Mouse (Mus musculus) CD4-positive, CD25-positive, alpha-beta regulatory T cell, adult 4 months (primary cell): ENCODE results near the gene Rora. TPM values are rescaled to one million over a fixed set of nuclear protein-coding genes. Genes with fewer than 3 reads are reported as not detected.
A peak's percentile ranks its signal among the peaks of the same experiment; 100 is the strongest.

Experiments
- ATAC-seq: one replicate; pipeline ENCODE4 v1.8.0; 2017
- polyA plus RNA-seq, 2 experiments: library from polyadenylated mRNA; unstranded; fragments of 100-300 nt; shearing (Covaris generic); gene quantifications; one replicate each; pipeline ENCODE4 v1.2.1; 2017

Gene Rora
- polyA plus RNA-seq, 2 experiments from 2014 or later, result 35.6 to 42.4 TPM

DNA sequence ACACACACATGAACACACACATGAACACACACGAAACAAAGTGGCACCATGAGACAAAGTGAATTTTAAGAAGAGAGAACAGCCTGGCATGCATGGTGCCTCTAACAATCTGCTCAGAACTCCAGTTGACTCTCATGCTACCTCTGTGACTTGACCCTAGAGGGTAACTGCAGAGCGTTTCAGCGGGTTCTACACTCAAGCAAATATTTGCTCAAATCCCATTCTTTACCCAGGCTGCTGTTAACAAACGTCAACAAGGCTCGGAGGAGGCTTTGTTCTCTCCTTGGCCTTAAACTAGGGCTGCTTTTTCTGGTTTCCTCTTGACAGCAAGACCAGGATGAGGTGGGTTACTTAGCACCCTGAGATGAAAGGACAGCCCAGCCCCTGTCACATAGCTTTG lies 305.3 kb downstream of the Rora start:
- no peak for ATAC-seq

GRCm38 (mm10) chr9:68963898-68964297 lies 310.3 kb downstream of the Rora start:
- ATAC-seq, result no peak

GRCm38 (mm10) chr9:68966540-68966939 lies 313.0 kb downstream of the Rora start:
- ATAC-seq, result peak; percentile 93

GRCm38 (mm10) chr9:68970074-68970473 lies 316.5 kb downstream of the Rora start:
- no peak for ATAC-seq

DNA sequence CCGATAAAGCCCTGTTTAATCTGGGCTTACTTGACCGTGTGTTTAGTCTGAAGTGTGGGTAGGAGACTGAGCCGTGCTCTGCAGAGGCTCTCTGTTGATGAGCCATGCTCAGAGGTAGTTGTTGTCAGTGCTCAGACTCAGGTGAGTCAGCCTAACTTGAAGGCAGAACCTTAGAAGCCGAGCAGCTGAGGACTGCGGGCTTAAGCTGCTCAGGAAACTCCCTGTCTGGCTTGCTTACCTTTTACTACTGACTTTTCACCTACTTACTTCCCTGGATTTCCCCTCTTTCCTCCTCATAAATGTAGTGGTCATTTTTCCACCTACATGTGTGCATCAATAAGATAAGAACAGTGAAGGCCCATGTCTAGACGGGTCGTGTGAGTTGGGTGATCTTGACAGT lies 318.7 kb downstream of the Rora start:
- ATAC-seq, result peak; percentile 72

DNA sequence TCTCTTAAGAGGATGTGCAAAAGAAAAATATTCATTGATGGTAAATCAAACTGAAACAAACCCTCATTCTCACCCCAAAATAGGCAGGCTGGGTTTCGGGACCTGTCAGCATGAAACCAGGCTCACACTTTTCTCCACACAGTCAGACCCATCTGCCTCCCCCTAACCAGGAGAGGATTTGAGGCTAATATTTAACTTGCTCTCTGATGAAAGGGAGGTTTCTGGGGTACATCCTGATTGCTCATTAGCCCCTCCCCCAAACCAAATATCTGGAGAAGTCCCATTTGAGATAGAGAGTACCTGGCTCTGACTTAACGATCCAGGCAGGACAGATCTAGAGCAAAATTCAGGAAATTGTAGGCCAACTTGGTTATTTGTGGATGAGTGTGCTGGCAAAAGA lies 320.9 kb downstream of the Rora start:
- ATAC-seq, result no peak

DNA sequence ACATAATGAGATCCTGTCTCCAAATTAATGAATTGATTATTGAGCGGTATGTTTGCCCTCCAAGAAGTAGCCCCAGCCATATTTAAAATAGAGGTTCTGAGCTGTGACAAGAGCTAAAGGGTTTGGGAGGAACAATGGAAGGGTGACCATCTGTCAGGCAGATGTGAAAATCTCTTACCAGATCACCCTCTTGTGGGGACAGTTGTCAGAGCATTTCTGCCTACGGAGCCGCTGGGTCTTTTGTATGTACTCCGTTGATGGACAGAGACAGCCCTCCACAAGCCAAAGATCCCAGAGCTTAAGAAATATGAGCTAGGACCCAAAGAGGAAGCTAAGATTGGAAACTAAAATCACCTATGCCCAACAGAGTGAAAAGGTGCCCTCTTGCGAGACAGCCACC lies 322.6 kb downstream of the Rora start:
- no peak for ATAC-seq

DNA sequence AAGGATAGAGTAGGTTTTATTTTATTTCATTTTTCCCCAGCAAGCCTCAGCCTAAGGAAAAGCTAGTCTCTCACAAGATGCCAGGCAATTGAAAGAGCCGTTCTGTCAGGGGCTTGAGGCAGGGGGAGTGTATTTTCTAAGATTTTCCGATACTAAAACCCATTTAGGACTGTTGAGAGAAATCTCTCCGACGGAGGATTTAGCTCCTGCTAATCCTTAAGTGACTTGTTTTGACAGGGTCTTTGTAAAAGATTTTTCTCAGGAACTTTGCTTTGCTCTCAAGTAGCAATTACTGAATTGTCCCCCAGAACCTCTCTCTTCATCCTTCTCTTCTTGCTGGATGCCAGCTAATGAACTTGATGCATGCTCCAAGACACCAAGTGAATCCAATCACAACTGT lies 323.3 kb downstream of the Rora start:
- no peak for ATAC-seq

DNA sequence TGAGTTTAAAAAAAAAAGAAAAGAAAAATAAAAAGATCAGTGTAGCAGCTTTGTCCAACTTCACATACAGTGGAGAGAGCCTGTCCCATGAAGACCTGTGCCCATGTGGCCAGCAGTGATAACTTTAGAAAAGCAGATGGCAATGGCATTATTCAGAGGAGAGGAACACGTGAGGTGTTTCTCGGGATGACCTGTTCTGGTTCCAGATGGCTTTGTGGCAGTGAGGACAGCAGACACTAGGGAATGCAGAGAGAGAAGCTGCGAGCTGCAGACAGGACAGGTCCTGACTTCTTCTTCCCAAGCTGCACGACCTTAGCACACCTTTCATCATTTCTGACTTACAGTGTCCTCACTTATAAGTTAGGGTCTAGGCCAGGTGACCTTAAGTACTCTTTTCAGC lies 325.1 kb downstream of the Rora start:
- ATAC-seq, result no peak

- ATAC-seq, result no peak
These were observed 326.5 kb downstream of the Rora start for GRCm38 (mm10) chr9:68980041-68980440.

- no peak for ATAC-seq
These were observed 331.5 kb downstream of the Rora start for GRCm38 (mm10) chr9:68985046-68985445.

DNA sequence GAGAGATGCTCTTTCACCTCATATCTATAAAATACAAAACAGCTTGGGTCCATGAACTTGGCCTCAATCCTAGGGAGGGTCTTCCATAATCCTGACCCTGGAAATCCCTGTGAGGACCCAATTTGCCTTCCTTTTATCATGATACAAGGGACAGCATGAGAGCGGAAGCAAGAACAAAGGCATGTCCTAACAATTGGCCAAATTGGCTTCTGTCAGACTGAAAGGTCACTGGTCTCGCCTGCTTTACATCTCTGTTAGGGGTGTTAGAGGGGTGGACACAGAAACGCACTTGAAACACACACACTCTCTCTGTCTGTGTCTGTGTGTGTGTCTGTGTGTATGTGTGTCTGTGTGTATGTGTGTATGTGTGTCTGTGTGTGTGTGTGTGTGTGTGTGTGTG lies 332.2 kb downstream of the Rora start:
- no peak for ATAC-seq

- no peak for ATAC-seq
These were observed 333.9 kb downstream of the Rora start for GRCm38 (mm10) chr9:68987290-68988042.

DNA sequence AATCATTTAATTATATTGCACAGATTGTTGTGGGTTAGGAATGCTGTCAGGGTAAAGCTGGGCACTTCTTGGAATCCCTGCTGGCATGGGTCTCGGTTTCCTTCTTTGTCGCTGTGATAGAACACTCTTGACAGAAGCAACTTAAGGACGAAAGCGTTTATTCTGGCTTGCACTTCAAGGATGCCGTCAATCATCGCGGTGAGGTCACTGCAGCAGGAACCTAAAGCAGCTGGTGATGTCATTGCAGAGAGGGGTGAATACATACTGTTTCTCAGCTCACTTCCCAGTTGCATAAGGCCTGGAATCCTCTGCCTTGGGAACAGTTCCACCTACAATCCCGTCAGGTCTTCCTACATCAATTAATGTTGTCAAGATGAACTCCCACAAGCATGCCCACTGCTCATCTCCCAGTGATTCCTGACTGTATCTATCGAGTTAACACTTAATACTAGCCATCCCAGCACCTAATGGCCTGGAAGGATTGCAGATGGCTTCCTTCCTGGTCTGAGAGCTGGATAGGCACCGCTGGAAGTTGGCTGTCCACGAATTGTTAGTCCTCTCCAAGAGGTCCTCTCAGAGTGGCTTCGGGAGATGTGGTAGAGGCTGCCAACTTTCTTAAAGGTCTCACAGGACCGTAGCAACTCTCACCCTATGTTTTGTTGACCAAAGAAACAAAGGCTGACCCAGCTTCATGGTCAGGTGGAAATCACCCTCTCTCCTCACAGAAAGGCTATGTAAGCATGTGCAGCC lies 334.8 kb downstream of the Rora start:
- no peak for ATAC-seq

- ATAC-seq, result no peak
These were observed 336.4 kb downstream of the Rora start for GRCm38 (mm10) chr9:68989885-68990449.

- no peak for ATAC-seq
These were observed 340.3 kb downstream of the Rora start for GRCm38 (mm10) chr9:68993881-68994280.

DNA sequence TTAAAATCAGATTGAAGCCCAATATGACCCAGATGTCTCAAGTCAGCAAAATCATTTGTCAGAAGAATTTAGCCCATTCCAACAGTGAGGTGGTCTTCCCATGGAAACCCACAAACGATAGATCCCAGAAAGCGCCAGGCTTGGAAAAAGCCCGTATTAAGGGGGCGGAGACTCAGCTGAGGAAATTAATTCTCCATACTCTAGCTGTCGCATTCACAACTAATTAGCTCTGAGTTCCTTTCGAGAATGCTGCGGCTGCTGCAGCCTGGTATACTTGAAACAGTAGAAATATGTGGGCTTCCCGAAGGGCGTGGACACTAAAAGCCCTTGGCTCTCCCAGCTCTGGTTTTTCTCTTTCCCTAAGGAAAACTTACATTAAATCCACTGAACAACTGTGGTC lies 345.4 kb downstream of the Rora start:
- no peak for ATAC-seq

DNA sequence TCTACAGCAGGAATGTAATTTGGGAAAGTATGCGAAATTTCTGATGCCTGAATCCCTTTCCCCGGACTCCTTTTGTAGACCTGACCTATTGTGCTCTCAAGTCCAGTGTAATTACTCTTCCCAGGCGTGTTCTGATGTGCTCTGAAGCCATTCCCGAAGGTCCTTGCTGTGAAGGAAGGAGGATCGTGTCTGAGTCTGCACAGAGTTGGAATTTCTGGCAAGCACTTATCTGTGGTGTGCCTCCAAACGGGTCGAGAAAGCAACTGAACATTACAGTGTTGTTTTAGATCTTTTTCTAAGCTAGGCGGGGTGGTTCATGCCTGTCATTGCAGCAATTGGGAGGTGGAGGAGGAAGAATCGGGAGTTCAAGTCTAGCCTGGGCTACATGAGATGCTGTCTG lies 350.9 kb downstream of the Rora start:
- ATAC-seq, result no peak

DNA sequence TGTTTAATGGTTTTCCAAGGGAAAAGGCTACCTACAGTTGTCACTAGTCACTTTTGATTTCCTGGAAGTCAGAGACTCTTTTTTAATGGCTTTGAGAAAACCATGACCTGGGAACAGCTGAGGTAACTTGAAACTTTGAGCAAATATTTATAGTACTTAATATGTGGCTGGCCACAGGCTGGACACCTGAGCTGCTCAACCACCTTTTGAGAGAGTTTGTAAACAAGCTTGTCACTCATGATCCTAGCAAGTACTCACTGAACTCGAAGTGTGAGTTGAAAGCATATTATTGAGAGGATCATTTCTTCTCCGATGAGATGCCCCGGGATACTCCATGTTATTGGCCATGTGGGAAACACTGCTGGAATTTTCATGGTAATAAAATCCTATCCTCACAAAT lies 353.1 kb downstream of the Rora start:
- no peak for ATAC-seq

DNA sequence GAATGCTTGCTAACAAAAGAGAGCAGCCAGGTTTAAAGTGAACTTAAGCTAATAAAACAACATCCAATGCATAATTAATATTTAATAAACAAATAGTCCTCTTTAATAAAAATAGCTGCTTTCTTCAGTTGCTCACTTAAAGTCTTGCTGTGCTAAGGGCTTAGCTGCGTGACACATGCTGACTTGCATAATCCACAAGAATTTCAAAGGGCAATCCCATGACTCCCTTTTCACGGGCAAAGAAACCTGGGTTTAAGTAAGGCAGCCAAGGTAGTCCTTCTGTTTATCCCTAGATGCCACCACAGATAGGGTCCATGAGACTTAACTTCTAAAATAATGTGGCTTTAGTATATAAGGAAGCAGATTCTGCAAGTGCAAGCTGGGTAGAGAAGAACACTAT lies 355.1 kb downstream of the Rora start:
- no peak for ATAC-seq

DNA sequence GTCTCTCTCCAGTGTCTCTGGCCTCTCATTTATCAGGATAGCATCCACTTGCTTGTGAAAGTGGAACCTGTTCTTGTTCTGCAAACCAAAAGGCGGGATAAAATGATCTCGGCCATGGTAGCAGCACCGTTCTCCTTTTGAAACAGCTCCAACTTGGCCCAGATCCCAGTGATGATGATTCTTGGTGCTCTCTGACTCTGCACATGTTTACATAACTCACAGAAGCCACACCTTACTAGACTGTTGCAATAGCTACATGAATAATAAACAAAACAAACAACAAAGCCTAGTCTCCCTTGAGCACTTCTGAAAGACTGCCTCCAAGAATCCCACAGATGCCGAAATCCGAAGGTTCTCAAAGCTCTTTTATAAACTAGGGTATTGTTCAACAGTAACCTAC lies 357.3 kb downstream of the Rora start:
- ATAC-seq, result no peak

- ATAC-seq, result no peak
These were observed 359.7 kb downstream of the Rora start for GRCm38 (mm10) chr9:69013186-69013715.

- ATAC-seq, result no peak
These were observed 360.6 kb downstream of the Rora start for GRCm38 (mm10) chr9:69014203-69014602.

GRCm38 (mm10) chr9:69020381-69020780 lies 366.8 kb downstream of the Rora start:
- no peak for ATAC-seq
